ENCODE assay signal across 8 mouse cellular contexts in genomic region chr3:88082663-88083062, GRCm38 (mm10). TPM values are rescaled to one million over a fixed set of nuclear protein-coding genes. Genes with fewer than 3 reads are reported as not detected.
DNase-seq lines count a peak whose midpoint lies in the region; ATAC-seq and TF ChIP-seq lines count a peak whose summit lies in the region.

No protein-coding gene starts in this region.

- H3K4me3 ChIP-seq in kidney, embryonic 16.5 days (ENCODE audit: low read length), result peak overlapping the region; percentile 78
- H3K4me3 ChIP-seq in kidney, adult 2 months (ENCODE audit: insufficient read depth, low read depth, low read length), result no peak overlapping the region
- H3K4me3 ChIP-seq in intestine, embryonic 15.5 days (replicated peaks), result peak overlapping the region; percentile 71

- H3K9ac ChIP-seq in kidney, embryonic 16.5 days (replicated peaks; ENCODE audit: low read length), result peak overlapping the region; percentile 69
- H3K9ac ChIP-seq in intestine, embryonic 15.5 days, result peak overlapping the region; percentile 58

- TF ChIP-seq CTCF in kidney, adult 2 months (conservative IDR thresholded peaks at IDR 0.05; ENCODE audit: insufficient read depth, insufficient read length, low read depth, low read length), result no peak

- DNase-seq in kidney, adult 2 months, result no peak
- peak; percentile 21 for DNase-seq in fat pad, adult 2 months (ENCODE audit: extremely low read depth, low read depth, low spot score)
- DNase-seq in right cerebral cortex, postnatal 14 days, result no peak
- no peak for DNase-seq in right cerebral cortex, postnatal 36 days (ENCODE audit: low spot score in 2 of 2)
- no peak for DNase-seq in testis, postnatal 14 days (ENCODE audit: low spot score)

- peaks cover 13% of the 10 kb centered on the region for H3K4me1 ChIP-seq in kidney, embryonic 16.5 days (ENCODE audit: insufficient read depth, low read length)
- H3K4me1 ChIP-seq in kidney, adult 2 months (ENCODE audit: control insufficient read depth, insufficient read depth, low read length), result peaks cover 3% of the 10 kb centered on the region; the same call in 1 of the 2 replicates
- peaks cover 10% of the 10 kb centered on the region for H3K4me1 ChIP-seq in intestine, embryonic 15.5 days (replicated peaks)

- no peak for TF ChIP-seq POLR2A in kidney, adult 2 months (IDR thresholded peaks at IDR 0.05; ENCODE audit: low read depth, low read length)

- WGBS in kidney, embryonic 16.5 days, result 13% methylated on average over 4 of the region's 4 CpGs
- WGBS in kidney, adult 2 months, result 13% methylated on average over 4 of the region's 4 CpGs
- WGBS in intestine, embryonic 15.5 days, result 7% methylated on average over 4 of the region's 4 CpGs

- H3K27me3 ChIP-seq in kidney, embryonic 16.5 days (ENCODE audit: insufficient read depth, low read length), result no peaks in the 10 kb centered on the region
- no peaks in the 10 kb centered on the region for H3K27me3 ChIP-seq in kidney, adult 2 months (replicated peaks; ENCODE audit: control insufficient read depth, insufficient read depth, low read length)
- 0 out of 2 replicates have a peak, but pooled peaks cover under 1% of the 10 kb centered on the region for H3K27me3 ChIP-seq in intestine, embryonic 15.5 days (replicated peaks)

- no peak overlapping the region for H3K27ac ChIP-seq in kidney, embryonic 16.5 days (ENCODE audit: low read length)
- H3K27ac ChIP-seq in kidney, adult 2 months (ENCODE audit: insufficient read depth, low read depth, low read length), result no peak overlapping the region
- no peak overlapping the region for H3K27ac ChIP-seq in intestine, embryonic 15.5 days

- ATAC-seq in kidney, embryonic 16.5 days (ENCODE audit: low FRiP score, low TSS enrichment), result peak; percentile 26; the same call in 1 of the 2 replicates
- peak; percentile 65 for ATAC-seq in intestine, embryonic 15.5 days
- ATAC-seq in megakaryocyte-erythroid progenitor cell, adult 5-6 weeks (replicated peaks; ENCODE audit: low FRiP score, low TSS enrichment, poor library complexity, severe bottlenecking), result peak; percentile 78

- H3K9me3 ChIP-seq in kidney, embryonic 16.5 days (ENCODE audit: low read length), result no peaks in the 10 kb centered on the region
- no peaks in the 10 kb centered on the region for H3K9me3 ChIP-seq in intestine, embryonic 15.5 days

- peak overlapping the region; percentile 81 for H3K4me2 ChIP-seq in kidney, embryonic 16.5 days (replicated peaks; ENCODE audit: low read depth, low read length)
- peak overlapping the region; percentile 91 for H3K4me2 ChIP-seq in intestine, embryonic 15.5 days (replicated peaks)

- peaks cover 6% of the 10 kb centered on the region; the same call in 1 of the 2 replicates for H3K36me3 ChIP-seq in kidney, embryonic 16.5 days (ENCODE audit: insufficient read depth, low read length)
- no peaks in the 10 kb centered on the region for H3K36me3 ChIP-seq in kidney, adult 2 months (ENCODE audit: control insufficient read depth, insufficient read depth, low read length)
- H3K36me3 ChIP-seq in intestine, embryonic 15.5 days, result peaks cover 6% of the 10 kb centered on the region; the same call in 1 of the 2 replicates

RNA-seq across cellular contexts. Expression of gene Iqgap3, which starts 0.9 kb away (rescaled TPM):
- polyA plus RNA-seq in kidney, embryonic 16.5 days (2015; fragmentation: Nextera tagmentation; extraction: Ambion mirVana), result 20.9 and 23.6 TPM in 2 replicates
- 0.81 and 0.83 TPM in 2 replicates for polyA plus RNA-seq in kidney, adult 2 months (2012; rRNA removed)
- polyA plus RNA-seq in intestine, embryonic 15.5 days (2015; fragmentation: Nextera tagmentation; extraction: Ambion mirVana), result 16.7 and 17.0 TPM in 2 replicates
- 9.7 and 16.0 TPM in 2 replicates for total RNA-seq in megakaryocyte-erythroid progenitor cell, adult 5-6 weeks (2014; fragmentation: Nextera tagmentation)
- total RNA-seq in megakaryocyte-erythroid progenitor cell, adult 5-6 weeks (2017), result 6.6 and 15.2 TPM in 2 replicates

RNA-seq across cellular contexts. Expression of gene Ttc24, which starts 4.6 kb away (rescaled TPM):
- polyA plus RNA-seq in kidney, embryonic 16.5 days (2015; fragmentation: Nextera tagmentation; extraction: Ambion mirVana), result not detected in 2 replicates
- 0.15 TPM in 1 of 2 replicates, not detected in the other for polyA plus RNA-seq in kidney, adult 2 months (2012; rRNA removed)
- not detected in 2 replicates for polyA plus RNA-seq in intestine, embryonic 15.5 days (2015; fragmentation: Nextera tagmentation; extraction: Ambion mirVana)
- total RNA-seq in megakaryocyte-erythroid progenitor cell, adult 5-6 weeks (2014; fragmentation: Nextera tagmentation), result not detected in 2 replicates
- total RNA-seq in megakaryocyte-erythroid progenitor cell, adult 5-6 weeks (2017), result not detected in 2 replicates

RNA-seq across cellular contexts. Expression of gene Naxe, which starts 24.4 kb away (rescaled TPM):
- polyA plus RNA-seq in kidney, embryonic 16.5 days (2015; fragmentation: Nextera tagmentation; extraction: Ambion mirVana), result 181 and 190 TPM in 2 replicates
- polyA plus RNA-seq in kidney, adult 2 months (2012; rRNA removed), result 141 and 165 TPM in 2 replicates
- 152 and 167 TPM in 2 replicates for polyA plus RNA-seq in intestine, embryonic 15.5 days (2015; fragmentation: Nextera tagmentation; extraction: Ambion mirVana)
- 36.8 and 68.7 TPM in 2 replicates for total RNA-seq in megakaryocyte-erythroid progenitor cell, adult 5-6 weeks (2014; fragmentation: Nextera tagmentation)
- 21.8 and 25.8 TPM in 2 replicates for total RNA-seq in megakaryocyte-erythroid progenitor cell, adult 5-6 weeks (2017)

RNA-seq across cellular contexts. Expression of gene Gpatch4, which starts 39.8 kb away (rescaled TPM):
- 35.2 and 42.8 TPM in 2 replicates for polyA plus RNA-seq in kidney, embryonic 16.5 days (2015; fragmentation: Nextera tagmentation; extraction: Ambion mirVana)
- 5.1 and 7.4 TPM in 2 replicates for polyA plus RNA-seq in kidney, adult 2 months (2012; rRNA removed)
- 36.7 and 40.3 TPM in 2 replicates for polyA plus RNA-seq in intestine, embryonic 15.5 days (2015; fragmentation: Nextera tagmentation; extraction: Ambion mirVana)
- 48.6 and 79.2 TPM in 2 replicates for total RNA-seq in megakaryocyte-erythroid progenitor cell, adult 5-6 weeks (2014; fragmentation: Nextera tagmentation)
- 81.0 and 81.9 TPM in 2 replicates for total RNA-seq in megakaryocyte-erythroid progenitor cell, adult 5-6 weeks (2017)

RNA-seq across cellular contexts. Expression of gene Hapln2, which starts 55.3 kb away (rescaled TPM):
- polyA plus RNA-seq in kidney, embryonic 16.5 days (2015; fragmentation: Nextera tagmentation; extraction: Ambion mirVana), result 0.13 and 0.16 TPM in 2 replicates
- polyA plus RNA-seq in kidney, adult 2 months (2012; rRNA removed), result not detected in 2 replicates
- not detected in 2 replicates for polyA plus RNA-seq in intestine, embryonic 15.5 days (2015; fragmentation: Nextera tagmentation; extraction: Ambion mirVana)
- total RNA-seq in megakaryocyte-erythroid progenitor cell, adult 5-6 weeks (2014; fragmentation: Nextera tagmentation), result not detected in 2 replicates
- not detected in 2 replicates for total RNA-seq in megakaryocyte-erythroid progenitor cell, adult 5-6 weeks (2017)

Comparison
In these comparisons a context has a peak if more than half of its experiments do, and no peak if none do; other contexts are left out.
1. ATAC-seq: peak in every context shown above with its lines; median percentile 78 in megakaryocyte-erythroid progenitor cell, adult 5-6 weeks; 65 in intestine, embryonic 15.5 days; 26 in kidney, embryonic 16.5 days.